Mouse (Mus musculus) ES-E14 (cell line): Measurements from ENCODE around the gene Fam240a. TPM values are rescaled to one million over a fixed set of nuclear protein-coding genes. Genes with fewer than 3 reads are reported as not detected.

Source experiments
- DNase-seq: peaks from one replicate; pipeline ENCODE4 v3.0.0-alpha.2; 2013; ENCODE audit warnings: low read depth, low spot score
- H3K27ac ChIP-seq: 2 replicates; pipeline ENCODE4 v1.5.1; 2012; ENCODE audit warnings: low read depth, mild to moderate bottlenecking, low read length, moderate library complexity, mixed read lengths; ENCODE audit not compliant: poor library complexity, insufficient read depth, severe bottlenecking
- H3K36me3 ChIP-seq: 2 replicates; pipeline ENCODE4 v1.6.1; 2012; ENCODE audit warnings: mild to moderate bottlenecking, low read length, moderate library complexity, mixed read lengths; ENCODE audit not compliant: control insufficient read depth, poor library complexity, insufficient read depth, severe bottlenecking
- H3K4me1 ChIP-seq, 2 experiments: fragments of 150-350 bp in 1 of 2; sonication (generic) in 1 of 2; 2 replicates each; pipeline ENCODE4 v1.6.1; 2012; ENCODE audit warnings: low read length in 2 of 2, mild to moderate bottlenecking in 1 of 2, mixed read lengths in 1 of 2; ENCODE audit not compliant: control insufficient read depth in 2 of 2, insufficient read depth in 2 of 2, poor library complexity in 1 of 2
- H3K4me3 ChIP-seq, 2 experiments: fragments of 150-350 bp in 1 of 2; sonication (generic) in 1 of 2; 2 replicates each; pipeline ENCODE4 v1.5.1; 2012; ENCODE audit warnings: low read length in 2 of 2, low read depth in 1 of 2, mild to moderate bottlenecking in 1 of 2, mixed read lengths in 1 of 2; ENCODE audit not compliant: insufficient read depth in 1 of 2, poor library complexity in 1 of 2, severe bottlenecking in 1 of 2
- H3K9ac ChIP-seq: 2 replicates; pipeline ENCODE4 v1.6.1; 2012; ENCODE audit warnings: low read depth, mild to moderate bottlenecking, low read length, mixed read lengths; ENCODE audit not compliant: poor library complexity, insufficient read depth, severe bottlenecking
- H3K9me3 ChIP-seq: fragments of 150-350 bp; sonication (generic); 2 replicates; pipeline ENCODE4 v1.6.1; 2012; ENCODE audit warnings: low read depth, mild to moderate bottlenecking, low read length; ENCODE audit not compliant: control insufficient read depth, insufficient read depth
- CHD2 ChIP-seq: IDR thresholded peaks from 2 replicates; pipeline ENCODE4 v1.6.1; 2014; ENCODE audit warnings: mild to moderate bottlenecking, low read depth, low read length, inconsistent platforms
- HCFC1 ChIP-seq: IDR thresholded peaks from 2 replicates; pipeline ENCODE4 v1.6.1; 2012; ENCODE audit warnings: low read length, inconsistent platforms, borderline replicate concordance; ENCODE audit not compliant: insufficient read depth
- MAFK ChIP-seq: IDR thresholded peaks from 2 replicates; pipeline ENCODE4 v1.6.1; 2014; ENCODE audit warnings: mild to moderate bottlenecking, low read depth, low read length, inconsistent platforms; ENCODE audit not compliant: insufficient read depth
- ZC3H11A ChIP-seq: IDR thresholded peaks from 2 replicates; pipeline ENCODE4 v1.6.1; 2012; ENCODE audit warnings: low read depth, mild to moderate bottlenecking, inconsistent platforms, low read length, borderline replicate concordance
- ZNF384 ChIP-seq: IDR thresholded peaks from 2 replicates; pipeline ENCODE4 v1.6.1; 2012; ENCODE audit warnings: low read depth, low read length, inconsistent platforms
- in situ Hi-C, 2 experiments: fragments of 600-800 bp; cut with MboI; formaldehyde crosslinking; loops; one replicate each; pipeline ENCODE4 v1.15.1; 2025; ENCODE audit warnings: low sequenced_read_pairs in 2 of 2, inconsistent platforms in 1 of 2; ENCODE audit not compliant: unreplicated experiment in 2 of 2
- total RNA-seq: library from RNA; depleted of rRNA; stranded (reverse); fragments of 300-350 nt; gene quantifications from 2 replicates; pipeline ENCODE4 v1.2.3, GENCODE M21; 2012

The Fam240a gene
- total RNA-seq, 1 experiment, result 1.0 TPM

DNA sequence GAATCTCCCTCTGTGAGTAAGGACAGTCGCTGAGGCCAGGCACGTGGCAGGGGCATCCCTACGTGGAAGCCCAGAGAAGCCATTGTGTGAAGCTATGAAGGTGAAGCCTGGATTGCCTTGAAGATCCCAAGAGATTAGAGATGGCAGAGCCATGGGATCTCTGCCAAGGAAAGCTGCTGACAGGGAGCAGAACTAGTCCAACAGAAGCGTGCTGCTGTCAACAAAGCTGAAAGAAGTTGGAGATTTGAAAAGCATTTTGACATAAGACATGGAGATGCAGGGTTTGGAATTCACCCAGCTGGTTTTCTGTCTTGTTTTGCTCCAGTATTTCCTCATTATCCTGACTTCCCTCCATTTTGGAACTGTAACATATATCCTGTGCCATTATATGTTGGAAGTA is 14.4 kb downstream of the Fam240a start:
- H3K9ac ChIP-seq, result no peak overlapping the region
- TF ChIP-seq MAFK (no peak), ZNF384 (no peak), CHD2 (no peak), HCFC1 (no peak), ZC3H11A (no peak)
- no peaks in the 10 kb centered on the region; the same call in 1 of the 2 replicates for H3K9me3 ChIP-seq
- no peak overlapping the region for H3K27ac ChIP-seq
- H3K36me3 ChIP-seq, result peaks cover 18% of the 10 kb centered on the region; the same call in 1 of the 2 replicates
- H3K4me3 ChIP-seq, result no peak overlapping the region
- no peaks in the 10 kb centered on the region for H3K4me1 ChIP-seq
- in situ Hi-C loops, result no loop called here
- DNase-seq, result no peak

DNA sequence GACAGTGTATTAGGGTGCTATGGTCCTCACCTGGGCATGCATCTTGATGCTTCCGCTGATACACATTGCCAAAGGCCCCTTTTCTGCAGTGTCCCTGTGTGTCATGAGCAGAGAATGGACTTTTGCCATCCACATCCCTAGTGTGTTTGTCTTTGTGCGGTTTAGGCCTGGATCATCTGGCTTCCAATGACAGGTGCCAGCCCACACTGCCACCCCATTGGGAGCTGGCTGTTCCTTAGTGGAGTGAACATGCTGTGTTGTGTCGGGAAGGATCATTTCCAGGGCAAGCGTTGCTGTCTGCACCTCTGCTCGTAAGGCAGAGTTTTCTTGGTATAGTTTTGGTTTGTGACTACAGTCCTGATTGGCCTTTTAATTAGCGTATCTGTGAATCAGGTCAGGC is 15.5 kb downstream of the Fam240a start:
- in situ Hi-C loops, result no loop called here
- peaks cover 18% of the 10 kb centered on the region; the same call in 1 of the 2 replicates for H3K36me3 ChIP-seq
- H3K4me1 ChIP-seq, result peaks cover 0 to 2% of the 10 kb centered on the region in 2 experiments; a peak in 1 of 4 replicates
- no peaks in the 10 kb centered on the region for H3K9me3 ChIP-seq
- no peak overlapping the region for H3K27ac ChIP-seq
- no peak overlapping the region for H3K9ac ChIP-seq
- H3K4me3 ChIP-seq, result no peak overlapping the region
- DNase-seq, result no peak
- no peak for TF ChIP-seq ZC3H11A
- no peak for TF ChIP-seq ZNF384
- no peak for TF ChIP-seq CHD2
- no peak for TF ChIP-seq MAFK
- no peak for TF ChIP-seq HCFC1

DNA sequence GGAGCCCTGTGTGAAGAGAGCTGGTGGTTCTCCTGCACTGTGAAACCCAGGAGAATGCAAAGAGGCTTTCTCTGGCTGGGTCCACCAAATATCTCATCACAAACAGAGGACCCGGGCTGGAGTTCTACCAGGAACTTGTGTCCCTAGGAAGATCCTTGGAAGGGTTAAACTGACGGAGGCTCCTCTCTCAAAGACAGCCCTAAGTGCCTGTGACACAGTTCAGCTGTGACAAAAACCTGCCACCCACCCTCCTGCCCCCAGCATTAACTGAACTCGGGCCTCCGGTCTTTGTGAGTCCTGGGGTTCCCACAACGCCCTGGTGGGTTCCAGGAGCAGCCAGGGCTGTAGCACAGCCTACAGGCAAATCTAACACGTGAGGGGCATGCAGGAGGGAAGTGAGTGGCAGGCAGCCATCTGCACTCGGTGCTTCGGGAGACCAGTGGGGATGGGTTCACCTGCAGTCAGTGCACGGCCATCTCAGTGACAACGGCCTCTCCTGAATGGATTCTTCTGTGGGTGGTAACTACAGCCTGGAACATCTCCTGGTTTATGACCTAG is 17.1 kb downstream of the Fam240a start:
- H3K9ac ChIP-seq, result no peak overlapping the region
- H3K4me3 ChIP-seq, result no peak overlapping the region
- DNase-seq, result no peak
- no peak for TF ChIP-seq ZNF384
- H3K36me3 ChIP-seq, result peaks cover 18% of the 10 kb centered on the region; the same call in 1 of the 2 replicates
- no peak overlapping the region for H3K27ac ChIP-seq
- peaks cover 0 to 8% of the 10 kb centered on the region in 2 experiments; a peak in 1 of 4 replicates for H3K4me1 ChIP-seq
- in situ Hi-C loops, result no loop called here
- no peaks in the 10 kb centered on the region for H3K9me3 ChIP-seq

DNA sequence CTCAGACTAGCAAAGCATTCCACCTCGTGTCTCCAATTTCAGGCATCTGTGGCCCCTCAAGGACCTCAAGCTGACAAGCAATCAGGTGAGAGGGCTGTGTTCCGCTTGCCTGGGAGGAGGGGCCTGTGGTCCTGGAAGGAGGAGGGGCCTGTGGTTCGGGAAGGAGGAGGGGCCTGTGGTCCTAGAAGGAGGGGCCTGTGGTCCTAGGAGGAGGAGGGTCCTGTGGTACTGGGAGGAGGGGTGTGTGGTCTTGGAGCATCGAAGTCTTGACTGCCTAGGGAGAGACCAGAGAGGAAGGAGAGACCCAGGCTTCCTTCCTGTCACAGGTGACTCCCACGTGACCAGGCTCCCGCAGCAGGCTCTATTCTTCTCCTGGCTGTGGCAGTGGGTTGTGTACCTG is 20.1 kb downstream of the Fam240a start:
- Histone ChIP-seq H3K9ac (no peak overlapping the region), H3K9me3 (no peaks in the 10 kb centered on the region), H3K4me3 (peak overlapping the region in 1 of 2 experiments; percentile 2; a peak in 2 of 4 replicates), H3K27ac (peak overlapping the region; percentile 44; the same call in 1 of the 2 replicates), H3K36me3 (peaks cover 23% of the 10 kb centered on the region; the same call in 1 of the 2 replicates), H3K4me1 (peaks cover 0 to 8% of the 10 kb centered on the region in 2 experiments; a peak in 1 of 4 replicates)
- no peak for TF ChIP-seq HCFC1
- TF ChIP-seq CHD2, result no peak
- no peak for TF ChIP-seq MAFK
- TF ChIP-seq ZNF384, result no peak
- TF ChIP-seq ZC3H11A, result no peak
- in situ Hi-C loops, result no loop called here
- DNase-seq, result peak; percentile 63

DNA sequence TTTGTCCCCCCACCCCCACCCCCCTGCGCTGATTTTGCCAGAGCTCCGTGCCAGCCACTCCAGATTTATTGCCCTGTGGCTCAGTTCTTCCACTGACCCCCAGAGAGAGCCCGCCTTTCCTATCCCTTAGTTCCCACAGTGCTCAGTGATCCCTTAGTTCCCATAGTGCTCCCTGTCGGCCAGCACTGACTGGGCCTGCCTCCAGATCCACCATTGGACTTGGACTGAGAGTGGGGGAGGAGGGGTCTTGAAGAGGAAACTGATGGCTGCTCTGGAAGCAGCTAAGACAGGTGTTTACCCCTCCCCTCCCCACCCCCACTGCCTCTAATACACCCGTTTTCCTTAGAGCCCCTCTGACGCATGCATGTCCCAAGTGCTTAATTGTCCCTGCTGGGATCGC is 20.7 kb downstream of the Fam240a start:
- H3K27ac ChIP-seq, result peak overlapping the region; percentile 44; the same call in 1 of the 2 replicates
- DNase-seq, result no peak
- no peaks in the 10 kb centered on the region for H3K9me3 ChIP-seq
- peak overlapping the region in 1 of 2 experiments; percentile 2; a peak in 1 of 4 replicates for H3K4me3 ChIP-seq
- H3K4me1 ChIP-seq, result peaks cover 0 to 8% of the 10 kb centered on the region in 2 experiments; a peak in 1 of 4 replicates
- TF ChIP-seq HCFC1 (no peak), ZC3H11A (no peak), ZNF384 (no peak), MAFK (no peak), CHD2 (no peak)
- H3K36me3 ChIP-seq, result peaks cover 26% of the 10 kb centered on the region; the same call in 1 of the 2 replicates
- no peak overlapping the region for H3K9ac ChIP-seq
- in situ Hi-C loops, result no loop called here
